Mouse (Mus musculus): ENCODE results near the gene Gm266. TPM values are rescaled to one million over a fixed set of nuclear protein-coding genes. Genes with fewer than 3 reads are reported as not detected.

Gm266 gene
- polyA plus RNA-seq, 1 experiment = 2.8 TPM

- H3K4me1 ChIP-seq (ENCODE audit: control insufficient read depth, insufficient read depth, low read length) = peaks cover 16% of the 10 kb centered on the region
Observed at GRCm38 (mm10) chr12:111486455-111486854, 832 bp upstream of the Gm266 start.

GRCm38 (mm10) chr12:111485046-111485651, 474 bp downstream of the Gm266 start:
- no peak overlapping the region for H3K27ac ChIP-seq (ENCODE audit: insufficient read depth, low read depth, low read length)

More at GRCm38 (mm10) chr12:111486455-111486854, 832 bp upstream of the Gm266 start:
- DNase-seq = no peak
- Histone ChIP-seq H3K27me3 (replicated peaks; ENCODE audit: control insufficient read depth, insufficient read depth, low read length) (no peaks in the 10 kb centered on the region; the same call in 1 of the 2 replicates), H3K36me3 (ENCODE audit: control insufficient read depth, insufficient read depth, low read length) (no peaks in the 10 kb centered on the region), H3K27ac (ENCODE audit: insufficient read depth, low read depth, low read length) (no peak overlapping the region), H3K4me3 (ENCODE audit: insufficient read depth, low read depth, low read length) (0 out of 2 replicates have a peak overlapping the region, but pooled peaks have one; percentile 5)
- 56% methylated on average over 12 of the region's 12 CpGs for WGBS
- no peak for TF ChIP-seq CTCF (conservative IDR thresholded peaks at IDR 0.05; ENCODE audit: insufficient read depth, insufficient read length, low read depth, low read length)
- TF ChIP-seq POLR2A (IDR thresholded peaks at IDR 0.05; ENCODE audit: low read depth, low read length) = no peak

GRCm38 (mm10) chr12:111479917-111480316, 5.7 kb downstream of the Gm266 start:
- Histone ChIP-seq H3K4me1 (ENCODE audit: control insufficient read depth, insufficient read depth, low read length) (peaks cover 4% of the 10 kb centered on the region; the same call in 1 of the 2 replicates), H3K27ac (ENCODE audit: insufficient read depth, low read depth, low read length) (no peak overlapping the region), H3K4me3 (ENCODE audit: insufficient read depth, low read depth, low read length) (no peak overlapping the region), H3K27me3 (replicated peaks; ENCODE audit: control insufficient read depth, insufficient read depth, low read length) (no peaks in the 10 kb centered on the region), H3K36me3 (ENCODE audit: control insufficient read depth, insufficient read depth, low read length) (no peaks in the 10 kb centered on the region)
- 83% methylated on average over 2 of the region's 2 CpGs for WGBS
- peak; percentile 57 for DNase-seq
- TF ChIP-seq POLR2A (IDR thresholded peaks at IDR 0.05; ENCODE audit: low read depth, low read length) (no peak), CTCF (conservative IDR thresholded peaks at IDR 0.05; ENCODE audit: insufficient read depth, insufficient read length, low read depth, low read length) (peak; percentile 63)

More at GRCm38 (mm10) chr12:111485046-111485651, 474 bp downstream of the Gm266 start:
- Histone ChIP-seq H3K4me3 (ENCODE audit: insufficient read depth, low read depth, low read length) (peak overlapping the region; percentile 48), H3K4me1 (ENCODE audit: control insufficient read depth, insufficient read depth, low read length) (peaks cover 14% of the 10 kb centered on the region), H3K27me3 (replicated peaks; ENCODE audit: control insufficient read depth, insufficient read depth, low read length) (no peaks in the 10 kb centered on the region; the same call in 1 of the 2 replicates), H3K36me3 (ENCODE audit: control insufficient read depth, insufficient read depth, low read length) (no peaks in the 10 kb centered on the region)
- TF ChIP-seq CTCF (conservative IDR thresholded peaks at IDR 0.05; ENCODE audit: insufficient read depth, insufficient read length, low read depth, low read length) (no peak), POLR2A (IDR thresholded peaks at IDR 0.05; ENCODE audit: low read depth, low read length) (no peak)
- 5% methylated on average over 63 of the region's 63 CpGs for WGBS
- DNase-seq = peak; percentile 75

GRCm38 (mm10) chr12:111478924-111479323, 6.7 kb downstream of the Gm266 start:
- 71% methylated on average over 5 of the region's 5 CpGs for WGBS
- Histone ChIP-seq H3K27ac (ENCODE audit: insufficient read depth, low read depth, low read length) (no peak overlapping the region), H3K36me3 (ENCODE audit: control insufficient read depth, insufficient read depth, low read length) (no peaks in the 10 kb centered on the region), H3K4me3 (ENCODE audit: insufficient read depth, low read depth, low read length) (no peak overlapping the region), H3K27me3 (replicated peaks; ENCODE audit: control insufficient read depth, insufficient read depth, low read length) (no peaks in the 10 kb centered on the region), H3K4me1 (ENCODE audit: control insufficient read depth, insufficient read depth, low read length) (peaks cover 4% of the 10 kb centered on the region; the same call in 1 of the 2 replicates)
- TF ChIP-seq CTCF (conservative IDR thresholded peaks at IDR 0.05; ENCODE audit: insufficient read depth, insufficient read length, low read depth, low read length) (no peak), POLR2A (IDR thresholded peaks at IDR 0.05; ENCODE audit: low read depth, low read length) (no peak)
- no peak for DNase-seq

- H3K27me3 ChIP-seq (replicated peaks; ENCODE audit: control insufficient read depth, insufficient read depth, low read length) = no peaks in the 10 kb centered on the region
- H3K36me3 ChIP-seq (ENCODE audit: control insufficient read depth, insufficient read depth, low read length) = no peaks in the 10 kb centered on the region
- 39% methylated on average over 8 of the region's 8 CpGs for WGBS
- no peak overlapping the region for H3K27ac ChIP-seq (ENCODE audit: insufficient read depth, low read depth, low read length)
- TF ChIP-seq CTCF (conservative IDR thresholded peaks at IDR 0.05; ENCODE audit: insufficient read depth, insufficient read length, low read depth, low read length) (peak; percentile 21; the same call in 1 of the 2 replicates), POLR2A (IDR thresholded peaks at IDR 0.05; ENCODE audit: low read depth, low read length) (no peak)
- peak; percentile 90 for DNase-seq
- H3K4me3 ChIP-seq (ENCODE audit: insufficient read depth, low read depth, low read length) = no peak overlapping the region
- H3K4me1 ChIP-seq (ENCODE audit: control insufficient read depth, insufficient read depth, low read length) = peaks cover 10% of the 10 kb centered on the region; the same call in 1 of the 2 replicates
Observed at GRCm38 (mm10) chr12:111474893-111475643, 10.6 kb downstream of the Gm266 start.

GRCm38 (mm10) chr12:111474384-111474783, 11.2 kb downstream of the Gm266 start:
- no peak for TF ChIP-seq CTCF (conservative IDR thresholded peaks at IDR 0.05; ENCODE audit: insufficient read depth, insufficient read length, low read depth, low read length)
- no peak for TF ChIP-seq POLR2A (IDR thresholded peaks at IDR 0.05; ENCODE audit: low read depth, low read length)
- H3K4me3 ChIP-seq (ENCODE audit: insufficient read depth, low read depth, low read length) = no peak overlapping the region
- WGBS = 98% methylated on average over 3 of the region's 3 CpGs
- H3K27ac ChIP-seq (ENCODE audit: insufficient read depth, low read depth, low read length) = no peak overlapping the region
- no peak for DNase-seq
- peaks cover 10% of the 10 kb centered on the region; the same call in 1 of the 2 replicates for H3K4me1 ChIP-seq (ENCODE audit: control insufficient read depth, insufficient read depth, low read length)
- H3K27me3 ChIP-seq (replicated peaks; ENCODE audit: control insufficient read depth, insufficient read depth, low read length) = no peaks in the 10 kb centered on the region
- H3K36me3 ChIP-seq (ENCODE audit: control insufficient read depth, insufficient read depth, low read length) = no peaks in the 10 kb centered on the region

- DNase-seq = peak; percentile 57
- Histone ChIP-seq H3K27me3 (replicated peaks; ENCODE audit: control insufficient read depth, insufficient read depth, low read length) (no peaks in the 10 kb centered on the region), H3K36me3 (ENCODE audit: control insufficient read depth, insufficient read depth, low read length) (no peaks in the 10 kb centered on the region), H3K4me1 (ENCODE audit: control insufficient read depth, insufficient read depth, low read length) (peaks cover 10% of the 10 kb centered on the region; the same call in 1 of the 2 replicates), H3K4me3 (ENCODE audit: insufficient read depth, low read depth, low read length) (no peak overlapping the region), H3K27ac (ENCODE audit: insufficient read depth, low read depth, low read length) (no peak overlapping the region)
- no peak for TF ChIP-seq CTCF (conservative IDR thresholded peaks at IDR 0.05; ENCODE audit: insufficient read depth, insufficient read length, low read depth, low read length)
- TF ChIP-seq POLR2A (IDR thresholded peaks at IDR 0.05; ENCODE audit: low read depth, low read length) = no peak
- WGBS = 31% methylated on average over 5 of the region's 5 CpGs
Observed at GRCm38 (mm10) chr12:111472886-111473285, 12.7 kb downstream of the Gm266 start.

Data from kidney, adult 2 months (tissue).